Mouse (Mus musculus): ENCODE measurements at regions not wholly inside any gene's neighbourhood (a gene's known extent, or its start where the extent isn't known, plus 50 kb on each side); places are given as distances from the start of the nearest gene placed in this dataset.

GRCm38 (mm10) chr3:142948771-142949170, 67.0 kb upstream of the Pkn2 start:
- TF ChIP-seq CTCF (IDR thresholded peaks at IDR 0.05; ENCODE audit: extremely low read depth, insufficient read length, insufficient replicate concordance, low read depth, low read length) (no peak), POLR2A (IDR thresholded peaks at IDR 0.05; ENCODE audit: low read depth, low read length) (no peak)

All from small intestine, adult 2 months (tissue).